ENCODE assay signal across 10 mouse cellular contexts in the genomic region with DNA sequence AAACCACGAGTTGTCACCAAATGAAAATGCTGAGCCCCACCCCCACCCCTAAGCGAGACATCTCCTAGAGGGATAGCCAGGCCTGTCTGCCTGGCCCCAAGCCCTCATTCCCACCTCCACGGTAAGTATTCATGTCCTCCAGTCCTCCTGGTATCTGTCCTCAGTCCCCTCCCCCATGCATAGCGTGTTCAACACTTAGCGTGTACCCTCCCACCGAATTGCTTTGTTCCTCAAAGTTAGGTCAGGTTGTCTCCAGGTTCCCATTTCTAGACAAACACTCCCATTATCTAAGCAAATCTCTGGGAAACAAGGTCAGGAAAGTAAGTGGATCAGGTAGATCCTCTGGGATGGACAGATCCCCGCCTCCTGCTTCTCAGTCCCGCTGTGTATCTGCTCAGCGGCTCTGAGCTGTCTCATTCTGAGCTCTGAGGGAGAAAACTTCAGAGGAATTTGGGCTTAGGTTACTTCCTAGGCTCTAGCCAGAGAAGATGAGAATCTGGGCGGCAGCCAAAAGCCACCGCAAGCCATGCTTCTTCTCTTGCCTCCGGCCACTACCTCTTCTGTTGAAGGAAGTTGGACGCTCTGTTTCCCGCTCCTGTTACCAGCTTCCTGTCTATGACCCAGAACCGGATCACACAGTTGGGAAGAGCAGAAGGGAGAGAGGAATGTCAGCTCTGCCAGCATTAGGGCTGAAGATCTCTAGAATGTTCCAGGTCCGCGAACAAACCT. TPM values are rescaled to one million over a fixed set of nuclear protein-coding genes. Genes with fewer than 3 reads are reported as not detected.
DNase-seq lines count a peak whose midpoint lies in the region; ATAC-seq and TF ChIP-seq lines count a peak whose summit lies in the region.
"Had no signal": no experiment of that assay in that cellular context is flagged by ENCODE, and none has a peak within 500 bp of the region (broad histone marks: within the 10 kb centered on the region; RNA-seq: fewer than 3 reads in every experiment).

No protein-coding gene starts in this region.

- WGBS in hindbrain, embryonic 16.5 days: 81% methylated on average over 17 of the region's 17 CpGs
- WGBS in hindbrain, postnatal 0 days: 82% methylated on average over 17 of the region's 17 CpGs

- DNase-seq in heart, adult 11 months: peak; percentile 95
- no peak for DNase-seq in heart, postnatal 4 days
- peak; percentile 16 for DNase-seq in right cerebral cortex, postnatal 4 days
- no peak for DNase-seq in right cerebral cortex, adult 18-20 months
- DNase-seq in induced T-regulatory cell, adult 2 months (ENCODE audit: low read depth): peak; percentile 36
- DNase-seq in spleen, postnatal 36 days (ENCODE audit: low spot score in 2 of 2): peak; percentile 22 to 44
- DNase-seq in hindbrain, postnatal 0 days (ENCODE audit: low spot score): no peak
- DNase-seq: cerebellum, adult 11-12 months had no signal

- no peak for ATAC-seq in hindbrain, embryonic 16.5 days
- ATAC-seq in hindbrain, postnatal 0 days: no peak
- ATAC-seq: intestine, embryonic 15.5 days had no signal

- H3K4me1 ChIP-seq in hindbrain, embryonic 16.5 days (ENCODE audit: control insufficient read depth, insufficient read depth, low read depth, low read length): no peaks in the 10 kb centered on the region
- no peaks in the 10 kb centered on the region for H3K4me1 ChIP-seq in hindbrain, postnatal 0 days (ENCODE audit: insufficient read depth, low read length)
- H3K4me1 ChIP-seq: intestine, embryonic 15.5 days had no signal

- H3K4me2 ChIP-seq in hindbrain, embryonic 16.5 days (ENCODE audit: low read length): no peak overlapping the region
- H3K4me2 ChIP-seq in hindbrain, postnatal 0 days (ENCODE audit: low read depth, low read length): no peak overlapping the region
- H3K4me2 ChIP-seq: intestine, embryonic 15.5 days had no signal

- no peaks in the 10 kb centered on the region for H3K36me3 ChIP-seq in hindbrain, embryonic 16.5 days (ENCODE audit: control insufficient read depth, insufficient read depth, low read length)
- H3K36me3 ChIP-seq in hindbrain, postnatal 0 days (ENCODE audit: insufficient read depth, low read length): no peaks in the 10 kb centered on the region
- H3K36me3 ChIP-seq: intestine, embryonic 15.5 days had no signal

- no peak overlapping the region for H3K9ac ChIP-seq in hindbrain, embryonic 16.5 days (ENCODE audit: low read depth, low read length)
- no peak overlapping the region for H3K9ac ChIP-seq in hindbrain, postnatal 0 days (replicated peaks; ENCODE audit: low read length)
- H3K9ac ChIP-seq: intestine, embryonic 15.5 days had no signal

- TF ChIP-seq CTCF in hindbrain, postnatal 0 days (IDR thresholded peaks at IDR 0.05; ENCODE audit: low read depth): no peak

- no peak overlapping the region for H3K4me3 ChIP-seq in hindbrain, embryonic 16.5 days (ENCODE audit: low read length)
- H3K4me3 ChIP-seq in hindbrain, postnatal 0 days (ENCODE audit: low read length): no peak overlapping the region
- H3K4me3 ChIP-seq: intestine, embryonic 15.5 days had no signal

- no peaks in the 10 kb centered on the region for H3K9me3 ChIP-seq in hindbrain, embryonic 16.5 days (ENCODE audit: control insufficient read depth, low read length)
- no peaks in the 10 kb centered on the region for H3K9me3 ChIP-seq in hindbrain, postnatal 0 days (ENCODE audit: low read length)
- H3K9me3 ChIP-seq: intestine, embryonic 15.5 days had no signal

- no peak overlapping the region for H3K27ac ChIP-seq in hindbrain, embryonic 16.5 days (ENCODE audit: low read depth, low read length)
- no peak overlapping the region for H3K27ac ChIP-seq in hindbrain, postnatal 0 days
- H3K27ac ChIP-seq: intestine, embryonic 15.5 days had no signal

- H3K27me3 ChIP-seq in hindbrain, embryonic 16.5 days (replicated peaks; ENCODE audit: control insufficient read depth, insufficient read depth, low read length): no peaks in the 10 kb centered on the region
- no peaks in the 10 kb centered on the region for H3K27me3 ChIP-seq in hindbrain, postnatal 0 days (ENCODE audit: insufficient read depth, low read length)
- H3K27me3 ChIP-seq: intestine, embryonic 15.5 days had no signal

RNA-seq across cellular contexts. Expression of gene Galm, which starts 11.3 kb away (rescaled TPM):
- total RNA-seq in heart, postnatal 4 days (2021): 1 to 10 TPM; 6.9 to 9.1 TPM
- 2.8 and 3.7 TPM in 2 replicates for polyA plus RNA-seq in hindbrain, embryonic 16.5 days (2015; fragmentation: Nextera tagmentation; extraction: Ambion mirVana)
- total RNA-seq in hindbrain, postnatal 0 days (2014; rRNA removed): 1.9 and 2.6 TPM in 2 replicates
- 2.4 and 2.8 TPM in 2 replicates for polyA plus RNA-seq in hindbrain, postnatal 0 days (2015; fragmentation: Nextera tagmentation; extraction: Ambion mirVana)

Comparison
In these comparisons a context has a peak if more than half of its experiments do, and no peak if none do; other contexts are left out.
1. DNase-seq: peak in heart, adult 11 months (single experiment), right cerebral cortex, postnatal 4 days (single experiment), induced T-regulatory cell, adult 2 months (single experiment) and spleen, postnatal 36 days (2 of 2); none in heart, postnatal 4 days (single experiment), right cerebral cortex, adult 18-20 months (single experiment) and hindbrain, postnatal 0 days (single experiment).